Mouse (Mus musculus) kidney, postnatal 25 days (tissue): Measurements from ENCODE around the gene Slc10a7.
"Not testable (repeated sequence)": the region's sequence is repeated elsewhere in the genome, so short reads cannot be mapped to it uniquely, and the experiment has no call there.

Source experiments
- DNase-seq, 2 experiments: peaks; one replicate each; pipeline ENCODE4 v3.0.0; 2021; ENCODE audit warnings: mixed read lengths in 2 of 2

The Slc10a7 gene

DNA sequence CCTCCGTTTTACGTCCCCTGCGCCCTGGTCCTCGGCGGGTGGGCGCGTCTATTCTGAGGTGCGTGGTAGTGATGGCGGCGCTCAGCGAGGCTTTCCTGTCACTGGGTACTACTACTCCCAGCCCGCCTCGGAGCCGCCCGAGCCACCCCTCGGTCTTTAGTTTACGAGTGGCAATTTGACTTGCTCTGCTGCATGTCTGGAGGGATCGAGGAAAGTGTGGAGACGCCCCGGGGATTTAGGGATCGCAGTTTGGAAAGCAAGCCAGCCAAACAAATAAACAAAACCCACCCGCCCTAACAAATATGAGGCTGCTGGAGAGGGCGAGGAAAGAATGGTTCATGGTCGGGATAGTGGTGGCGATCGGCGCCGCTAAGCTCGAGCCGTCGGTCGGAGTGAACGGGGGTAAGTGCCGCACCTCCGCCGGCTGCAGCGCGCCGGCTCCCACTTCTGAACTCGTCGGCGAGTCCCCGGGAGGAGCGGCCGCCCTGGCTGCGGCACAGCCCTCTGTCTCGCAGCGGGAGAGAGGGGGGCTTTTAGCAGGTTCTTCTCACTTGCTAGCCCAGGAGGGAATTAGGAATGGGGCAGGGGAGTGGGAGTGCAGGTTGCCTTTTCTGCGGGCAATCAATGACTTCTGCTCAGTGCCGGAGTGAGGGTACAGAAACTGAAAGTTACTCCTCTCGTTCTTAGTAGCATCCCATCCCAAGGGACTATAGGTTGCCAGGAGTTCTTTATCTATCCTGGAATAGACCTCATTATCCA lies at the start of gene Slc10a7:
Slc10a7 (plus strand) TSS at position 74 of the 759 bp plus-strand sequence.
- DNase-seq = peak; percentile 87 to 92

GRCm38 (mm10) chr8:78463941-78464340 lies 45.2 kb upstream of the Slc10a7 start:
- no peak for DNase-seq

GRCm38 (mm10) chr8:78467889-78468288 lies 41.3 kb upstream of the Slc10a7 start:
- DNase-seq = no peak

GRCm38 (mm10) chr8:78477051-78477829 lies 31.9 kb upstream of the Slc10a7 start:
- DNase-seq = peak in 1 of 2 experiments; percentile 1

DNA sequence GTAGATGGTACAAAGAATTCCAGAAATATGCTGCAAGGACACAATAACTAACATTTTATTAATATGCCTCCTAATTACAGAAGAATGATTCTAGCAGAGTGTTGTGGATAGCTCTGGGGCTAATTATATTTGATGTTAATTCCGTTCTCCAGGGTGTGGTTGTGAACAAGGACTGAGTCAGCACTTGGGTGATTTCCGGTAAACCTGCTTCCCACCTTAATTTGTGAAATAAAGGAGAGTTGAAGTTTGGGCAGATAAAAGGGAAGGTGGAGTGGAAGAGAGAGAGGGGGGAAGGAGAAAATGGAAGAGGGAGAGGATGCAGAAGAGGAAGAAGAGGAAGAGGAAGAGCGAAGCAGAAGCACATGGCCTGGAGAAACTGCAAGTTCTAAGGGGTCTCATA lies 19.4 kb upstream of the Slc10a7 start:
- no peak for DNase-seq

- DNase-seq = no peak
These were observed 16.1 kb upstream of the Slc10a7 start for GRCm38 (mm10) chr8:78493031-78493430.

- DNase-seq = not testable (repeated sequence)
These were observed 12.9 kb upstream of the Slc10a7 start for GRCm38 (mm10) chr8:78496273-78496672.

- no peak for DNase-seq
These were observed 6.4 kb upstream of the Slc10a7 start for GRCm38 (mm10) chr8:78502706-78503105.

- DNase-seq = peak in 1 of 2 experiments; percentile 42
These were observed 997 bp upstream of the Slc10a7 start for GRCm38 (mm10) chr8:78507979-78508718.

DNA sequence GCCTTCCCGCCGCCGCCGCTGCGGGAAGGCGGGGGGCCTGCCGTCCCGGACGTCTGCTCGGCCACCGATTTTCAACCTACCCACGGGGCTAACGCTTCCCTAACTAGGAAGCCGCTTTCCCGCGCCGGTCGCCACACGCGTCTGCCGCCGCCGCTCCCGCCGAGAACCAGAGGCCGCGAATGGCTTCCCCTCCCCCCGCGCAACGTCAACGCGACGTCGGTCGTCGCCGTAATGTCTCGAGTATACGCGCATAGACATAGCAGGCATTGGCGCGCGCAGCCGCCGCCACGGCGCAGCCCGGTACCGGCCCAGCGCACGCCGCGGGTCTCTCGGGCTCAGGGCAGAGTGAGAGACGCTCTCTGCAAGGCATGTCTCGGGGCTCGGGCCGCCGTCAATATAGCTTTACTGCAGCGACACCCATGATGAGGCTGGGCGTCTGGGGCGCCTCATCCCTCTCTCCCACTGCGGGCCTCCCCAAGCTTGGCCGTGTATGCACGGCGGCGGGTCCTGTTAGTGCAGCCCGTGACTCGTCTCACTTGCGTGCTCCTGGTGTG lies 350 bp upstream of the Slc10a7 start, which contains the start of gene Rbmxl1:
Rbmxl1 (minus strand) TSS at position 180 of the 554 bp plus-strand sequence.
- DNase-seq = peak; percentile 93 to 97

DNA sequence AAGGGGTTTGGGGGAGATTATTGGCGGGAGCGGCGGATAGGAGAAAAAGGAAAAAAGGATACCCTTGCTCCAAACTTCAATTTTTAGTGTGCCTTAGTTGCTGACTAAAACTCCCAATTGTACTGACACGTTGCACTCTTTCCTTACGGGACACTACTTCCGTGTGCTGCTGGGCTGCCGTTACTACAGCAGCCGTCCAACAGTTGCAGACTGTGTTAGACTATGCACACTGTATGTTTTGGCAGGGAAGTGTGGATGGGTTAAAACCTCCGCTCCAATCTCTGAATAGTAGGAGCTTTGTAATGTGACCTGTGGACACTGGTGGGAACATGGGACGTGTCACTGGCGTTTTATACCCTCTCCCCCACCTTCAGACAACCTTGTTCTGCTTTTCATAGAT lies 948 bp downstream of the Slc10a7 start:
- no peak for DNase-seq

- no peak for DNase-seq
These were observed 1.8 kb downstream of the Slc10a7 start for GRCm38 (mm10) chr8:78510926-78511325.

DNA sequence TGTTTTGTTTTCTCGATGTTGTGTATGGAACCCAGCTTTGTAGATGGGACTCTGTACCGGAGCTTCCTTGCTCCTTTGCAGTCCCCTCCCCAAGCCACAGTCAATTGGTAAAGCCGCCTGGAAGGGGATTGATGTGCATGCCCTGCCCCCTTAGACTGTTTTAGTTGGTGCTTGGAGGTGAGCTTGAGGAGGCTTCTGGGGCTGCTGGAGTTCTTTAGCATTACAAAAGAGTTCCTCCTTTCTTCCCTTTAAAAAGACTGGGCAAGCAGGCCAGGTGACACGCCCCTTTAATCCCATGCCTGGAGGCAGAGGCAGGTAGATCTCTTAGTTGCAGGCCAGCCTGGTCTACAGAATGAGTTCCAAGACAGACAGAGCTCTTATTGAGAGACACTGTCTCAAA lies 4.0 kb downstream of the Slc10a7 start:
- no peak for DNase-seq

GRCm38 (mm10) chr8:78514706-78515105 lies 5.6 kb downstream of the Slc10a7 start:
- DNase-seq = no peak

GRCm38 (mm10) chr8:78515132-78515531 lies 6.0 kb downstream of the Slc10a7 start:
- no peak for DNase-seq

- DNase-seq = no peak
These were observed 24.8 kb downstream of the Slc10a7 start for GRCm38 (mm10) chr8:78533981-78534380.

DNA sequence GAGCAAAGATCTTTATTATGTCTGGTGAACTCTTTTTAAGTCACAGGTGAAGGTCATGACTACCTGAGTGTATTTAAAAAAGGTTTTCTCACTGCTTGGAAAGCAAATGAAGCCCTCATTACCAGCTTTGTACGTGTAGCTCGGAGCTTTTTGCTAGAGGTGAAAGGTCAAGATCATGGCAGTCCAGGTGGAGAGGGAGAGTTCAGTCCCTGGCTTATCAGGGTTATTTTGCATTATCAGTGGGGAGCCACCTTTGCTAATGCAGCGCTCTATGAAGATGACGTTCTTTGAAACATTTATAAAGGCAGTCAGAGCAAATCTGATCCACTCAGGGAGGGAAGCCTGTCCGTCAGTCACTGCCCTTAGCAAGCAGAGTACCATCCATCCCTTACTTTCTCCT lies 27.6 kb downstream of the Slc10a7 start:
- DNase-seq = no peak

DNA sequence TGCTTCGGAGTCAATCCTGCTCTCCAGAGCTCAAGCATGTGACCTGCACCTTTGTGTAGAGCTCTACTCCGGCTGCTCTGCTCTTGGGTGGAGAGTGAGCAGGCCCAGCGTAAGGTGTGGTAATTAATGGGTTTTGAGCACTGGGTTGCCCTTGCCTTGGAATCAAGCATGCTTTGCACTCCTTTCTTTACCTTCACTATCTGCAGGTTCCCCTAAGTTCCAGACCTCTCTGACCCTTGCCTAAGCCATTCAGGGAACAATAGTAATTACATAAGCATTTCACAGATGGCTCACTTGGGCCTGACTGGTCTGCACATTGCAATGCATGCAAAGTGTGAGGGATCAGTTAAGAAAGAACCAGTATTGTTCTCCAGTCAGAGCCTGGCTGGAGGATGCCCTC lies 28.6 kb downstream of the Slc10a7 start:
- DNase-seq = no peak

DNA sequence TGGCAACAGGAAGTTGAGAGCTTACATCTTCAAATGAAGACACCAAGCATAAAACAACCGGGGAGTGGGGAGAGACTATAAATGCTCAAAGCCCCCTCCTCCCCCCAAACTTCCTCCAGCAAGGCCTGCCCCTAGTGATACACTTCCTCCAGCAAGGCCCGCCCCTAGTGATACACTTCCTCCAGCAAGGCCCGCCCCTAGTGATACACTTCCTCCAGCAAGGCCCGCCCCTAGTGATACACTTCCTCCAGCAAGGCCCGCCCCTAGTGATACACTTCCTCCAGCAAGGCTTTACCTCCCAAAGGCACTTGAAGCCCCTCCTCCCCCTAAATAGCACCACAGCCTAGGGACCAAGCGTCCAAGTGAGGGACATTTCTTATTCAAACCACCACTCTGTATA lies 33.5 kb downstream of the Slc10a7 start:
- not testable (repeated sequence) for DNase-seq

DNA sequence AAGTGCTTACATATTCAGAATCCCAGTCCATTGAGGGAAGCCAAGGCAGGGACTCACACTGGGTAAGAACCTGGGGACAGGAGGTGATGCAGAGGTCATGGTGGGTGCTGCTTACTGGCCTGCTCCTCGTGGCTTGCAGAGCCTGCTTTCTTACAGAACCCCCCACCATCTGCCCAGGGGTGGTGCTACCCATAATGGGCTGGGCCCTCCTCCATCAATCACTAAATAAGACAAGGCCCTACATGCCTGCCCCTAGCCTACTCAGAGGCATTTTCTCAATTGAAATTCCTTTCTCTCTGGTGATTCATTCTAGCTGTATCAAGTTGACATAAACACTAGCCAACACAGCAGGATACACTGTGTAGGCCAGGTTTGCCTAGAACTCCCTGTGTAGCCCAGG lies 34.5 kb downstream of the Slc10a7 start:
- no peak for DNase-seq

DNA sequence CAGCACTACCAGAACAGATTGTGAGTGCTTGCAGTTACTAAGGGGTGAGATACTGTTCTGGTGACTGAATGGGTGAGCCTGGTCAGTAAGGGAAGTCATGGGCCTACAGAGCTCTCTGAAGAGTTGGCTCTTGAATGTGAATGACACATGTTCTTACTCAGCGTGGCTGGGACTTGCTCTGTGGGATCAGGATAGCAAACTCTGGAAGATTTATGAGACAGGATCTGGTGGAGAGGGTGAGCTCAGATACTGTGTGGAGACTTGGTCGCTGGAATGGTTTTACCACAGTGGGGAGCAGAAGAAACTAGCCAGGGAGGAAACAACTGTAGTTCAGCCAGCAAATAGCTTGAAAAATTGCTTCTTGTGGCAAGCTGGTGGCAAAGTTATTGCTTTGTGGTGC lies 35.4 kb downstream of the Slc10a7 start:
- no peak for DNase-seq

DNA sequence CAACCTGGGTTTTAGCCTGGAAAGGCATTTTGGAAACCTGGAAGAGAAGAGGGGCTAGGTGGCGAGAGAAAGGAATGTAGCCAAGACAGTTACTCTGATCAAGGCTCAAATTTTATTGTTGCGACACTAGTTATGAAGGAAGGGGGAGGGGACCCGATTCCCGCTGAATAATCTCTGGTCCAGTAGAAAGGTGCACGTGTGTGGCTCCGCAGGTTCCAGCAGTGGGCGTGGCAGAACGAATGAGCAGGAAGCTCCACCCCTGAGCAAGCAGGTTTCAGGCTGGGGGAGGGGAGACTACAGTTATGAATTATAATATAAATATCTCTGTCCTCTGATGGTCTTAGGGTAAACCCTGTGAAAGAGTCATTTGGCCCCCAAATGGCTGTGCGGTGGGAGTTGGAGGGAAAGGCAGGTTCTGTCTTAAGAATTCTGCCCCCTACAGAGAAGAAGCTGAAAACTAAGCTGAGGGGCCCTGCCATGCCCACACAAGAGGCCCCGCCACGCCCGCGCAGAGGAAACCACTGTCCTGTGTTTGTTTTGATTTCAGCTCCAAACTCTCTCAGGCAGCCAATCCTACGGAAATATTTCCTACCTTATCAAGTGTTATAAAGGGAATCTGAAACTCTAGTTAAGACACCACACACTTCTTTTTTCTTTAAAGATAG lies 36.1 kb downstream of the Slc10a7 start:
- not testable (repeated sequence) for DNase-seq
